Mouse (Mus musculus) MN1 (cell line): ENCODE data around the gene Ttc28.
A peak's percentile ranks its signal among the peaks of the same experiment; 100 is the strongest.

Source experiments
- DNase-seq: peaks from one replicate; pipeline ENCODE4 v3.0.0-alpha.2; 2016; ENCODE audit warnings: low spot score

Gene Ttc28

DNA sequence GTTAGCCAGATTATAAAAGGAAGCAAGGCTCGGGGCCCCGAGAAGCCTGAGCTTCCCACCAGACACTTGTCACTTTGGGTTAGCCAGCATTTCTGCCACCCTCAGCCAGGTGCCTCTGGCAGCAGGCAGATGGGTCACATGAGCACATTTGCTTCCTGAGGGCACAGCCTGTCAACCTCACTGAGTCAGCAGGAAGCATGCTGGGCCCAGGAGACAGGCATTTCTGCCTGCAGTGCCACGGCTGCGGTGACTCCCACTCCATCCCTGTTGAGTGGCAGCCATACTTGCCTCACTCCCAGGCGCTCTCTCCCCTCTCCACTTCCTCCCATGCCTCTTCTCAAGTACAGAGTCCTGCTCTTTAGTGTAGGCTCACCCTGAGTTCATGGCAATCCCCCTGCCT is 395.3 kb downstream of the Ttc28 start:
- no peak for DNase-seq

DNA sequence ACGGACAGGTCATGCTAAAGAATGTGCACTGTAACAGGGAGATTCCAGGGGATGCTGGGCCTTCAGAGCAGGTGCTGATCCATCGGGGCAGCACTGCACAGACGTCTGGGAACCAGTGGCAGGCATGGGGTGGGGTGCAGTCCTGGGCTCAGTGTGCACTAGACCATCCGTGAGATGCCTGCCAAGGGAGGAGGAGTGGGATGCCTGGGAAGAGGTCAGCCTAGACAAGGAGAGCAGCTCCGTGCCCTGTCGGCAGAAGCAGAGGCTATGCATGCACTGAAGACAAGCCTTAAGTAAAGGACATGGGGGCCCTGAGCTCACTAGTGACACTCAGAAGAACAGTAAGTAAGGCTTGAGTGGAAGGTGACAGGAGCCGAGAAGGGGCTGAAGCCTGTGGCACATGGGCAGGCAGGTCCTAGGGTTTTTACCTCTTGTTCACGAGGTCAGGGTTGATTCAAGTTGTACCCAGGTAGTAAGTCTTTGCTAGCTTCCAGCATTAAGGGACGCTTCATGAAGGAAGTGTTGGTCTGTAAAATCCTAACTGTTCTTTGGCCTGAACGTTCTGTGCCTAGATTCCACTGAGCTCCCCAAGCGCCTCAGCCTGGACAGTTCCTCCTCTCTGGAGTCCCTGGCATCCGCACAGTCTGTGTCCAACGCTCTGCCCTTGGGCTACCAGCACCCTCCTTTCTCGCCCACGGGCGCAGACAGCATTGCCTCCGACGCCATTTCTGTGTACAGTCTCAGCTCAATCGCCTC is 405.0 kb downstream of the Ttc28 start:
- no peak for DNase-seq

DNA sequence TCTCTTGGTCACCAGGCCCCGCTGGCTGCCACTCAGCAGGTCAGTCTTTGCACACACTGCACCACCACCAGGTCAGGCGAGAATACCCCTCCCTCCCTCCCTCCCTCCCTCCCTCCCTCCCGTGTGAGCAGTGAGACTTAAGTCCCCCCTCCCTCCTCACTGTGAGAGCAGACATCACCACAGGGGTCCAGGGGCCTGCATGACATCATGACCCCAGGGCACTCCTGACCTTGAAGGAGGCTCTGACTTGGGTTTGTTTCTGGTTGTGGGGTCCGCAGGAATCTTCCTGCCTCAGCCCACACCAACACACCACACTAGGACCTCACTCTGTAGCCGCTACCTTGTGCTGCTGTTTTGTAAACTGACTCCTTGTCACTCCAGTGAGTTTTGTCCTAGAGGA is 408.0 kb downstream of the Ttc28 start:
- no peak for DNase-seq

DNA sequence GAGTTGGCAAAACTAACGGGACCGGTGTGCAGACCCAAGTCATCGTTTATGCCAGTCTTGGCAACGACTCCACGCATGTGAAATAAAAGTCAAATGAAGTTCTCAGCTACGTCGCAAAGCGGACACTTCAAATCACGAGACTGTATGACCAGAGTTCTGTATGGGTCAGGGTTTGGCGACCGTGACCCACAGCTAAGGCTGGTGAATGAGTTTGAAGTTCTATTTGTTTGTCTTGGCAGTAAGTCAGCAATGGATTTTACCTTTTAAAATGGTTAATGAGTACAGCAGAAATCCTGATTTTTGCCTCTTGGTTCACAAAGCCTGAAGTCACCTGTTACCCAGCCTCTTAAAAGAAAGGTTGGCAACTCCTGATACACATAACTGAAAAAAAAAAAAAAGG is 408.9 kb downstream of the Ttc28 start:
- DNase-seq, result no peak

DNA sequence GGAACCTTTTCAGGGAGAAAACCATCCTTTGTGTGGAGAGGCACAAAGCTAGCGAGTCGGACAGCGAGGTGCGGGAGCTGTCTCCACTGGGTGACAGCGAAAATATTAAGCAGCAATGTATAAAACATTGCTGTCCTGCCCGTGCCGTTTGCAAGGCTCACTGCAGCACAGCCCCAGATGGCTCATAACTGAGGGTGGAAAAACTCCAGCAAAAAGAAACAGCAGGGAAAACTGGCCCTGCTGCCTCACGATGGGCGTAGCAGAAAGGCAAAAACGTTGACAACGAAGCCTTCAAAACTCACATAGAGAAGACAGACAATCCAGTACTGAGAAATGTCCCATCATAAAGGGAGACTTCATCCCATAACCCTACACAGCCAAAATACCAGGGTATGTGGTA is 410.5 kb downstream of the Ttc28 start:
- DNase-seq, result no peak

DNA sequence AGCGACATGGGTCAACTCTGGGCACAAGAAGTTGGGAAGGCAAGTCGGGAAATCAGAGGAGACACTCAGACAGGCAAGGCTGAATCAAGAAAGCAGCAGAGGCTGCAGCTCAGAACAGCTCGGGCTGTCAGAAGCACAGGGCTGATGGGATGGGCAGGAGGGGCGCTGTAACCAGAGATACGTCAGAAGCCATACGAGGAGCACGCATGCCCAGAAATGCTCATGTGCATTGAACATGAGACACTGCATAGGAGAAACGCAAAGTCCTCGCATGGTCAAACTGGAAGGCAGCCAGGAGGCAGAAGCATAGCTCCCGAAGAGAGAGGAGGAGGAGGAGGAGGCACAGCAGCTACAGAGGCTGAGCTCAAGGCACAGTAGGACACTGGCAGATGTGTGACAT is 412.0 kb downstream of the Ttc28 start:
- DNase-seq, result peak; percentile 60

DNA sequence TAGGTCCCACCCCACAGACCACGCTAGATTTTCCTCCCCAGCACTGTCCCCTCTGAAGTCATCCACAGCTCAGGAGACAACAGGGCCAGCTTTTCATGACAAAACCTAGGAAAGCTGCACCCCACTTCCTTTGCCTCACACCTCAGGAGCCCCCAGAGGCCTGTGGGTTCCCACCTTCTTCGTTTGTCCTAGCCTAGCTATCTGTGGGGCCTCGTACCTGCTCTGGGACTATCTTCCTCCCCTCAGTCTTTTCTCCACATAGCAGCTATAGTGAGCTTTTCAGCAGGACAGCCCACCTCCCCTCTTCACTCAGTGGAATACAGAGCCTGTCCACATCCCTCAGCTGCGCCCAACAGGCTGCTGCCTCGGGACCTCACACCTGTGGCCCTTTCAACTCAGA is 418.2 kb downstream of the Ttc28 start:
- no peak for DNase-seq

DNA sequence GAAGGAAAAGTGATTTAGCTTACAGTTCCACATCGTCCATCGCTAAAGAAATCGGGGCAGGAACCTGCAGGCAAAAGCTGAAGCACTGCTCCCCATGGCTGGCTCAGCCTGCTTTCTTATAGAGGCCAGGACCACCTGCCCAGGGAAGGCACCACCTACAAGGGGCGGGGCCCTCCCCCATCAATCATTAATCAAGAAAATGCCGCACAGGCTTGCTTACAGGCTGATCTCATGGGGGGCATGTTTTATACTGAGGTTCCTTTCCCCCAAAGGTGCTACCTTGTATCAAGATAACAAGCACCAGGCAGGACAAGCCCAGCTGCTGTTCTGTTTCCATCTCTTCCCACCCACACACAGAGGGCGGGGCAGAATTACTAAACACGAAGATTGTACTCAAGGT is 419.1 kb downstream of the Ttc28 start:
- no peak for DNase-seq

DNA sequence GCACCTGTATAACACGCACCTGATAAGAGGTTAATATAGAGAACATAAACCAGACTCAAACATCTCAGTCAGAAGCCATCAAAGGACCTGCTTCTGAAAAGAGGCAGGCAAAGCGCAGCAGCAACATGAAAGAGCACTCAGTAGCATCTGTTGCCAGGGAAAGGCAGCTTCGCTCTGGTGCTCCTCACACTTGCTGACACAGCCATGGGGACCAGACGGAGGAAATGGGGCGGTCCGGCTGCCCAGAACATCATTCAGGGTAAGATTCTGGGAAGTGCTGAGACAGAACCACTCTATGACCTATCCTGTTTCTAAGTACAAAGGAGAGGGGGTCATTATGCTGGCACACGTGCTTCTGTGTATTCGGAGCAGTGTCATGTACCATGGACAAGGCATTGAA is 421.2 kb downstream of the Ttc28 start:
- DNase-seq, result no peak

DNA sequence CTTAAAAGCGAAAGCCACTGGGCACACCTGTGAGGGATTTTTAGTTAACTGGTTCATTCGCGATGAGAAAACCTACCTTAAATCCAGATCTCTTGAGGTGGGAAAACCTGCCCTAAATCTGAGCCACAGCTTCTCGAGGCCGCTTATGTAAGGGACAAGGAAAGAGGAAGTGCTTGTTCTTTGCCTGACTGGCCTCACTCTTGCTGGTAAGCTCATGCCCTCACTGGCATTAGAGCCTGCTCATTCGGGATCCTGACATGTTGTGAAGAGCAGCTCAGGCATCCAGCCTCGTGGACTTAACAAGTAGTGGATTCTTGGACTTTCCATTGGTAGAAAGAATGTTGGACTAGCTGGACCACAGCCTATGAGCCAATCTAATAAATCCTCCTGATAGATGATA is 422.1 kb downstream of the Ttc28 start:
- DNase-seq, result no peak

DNA sequence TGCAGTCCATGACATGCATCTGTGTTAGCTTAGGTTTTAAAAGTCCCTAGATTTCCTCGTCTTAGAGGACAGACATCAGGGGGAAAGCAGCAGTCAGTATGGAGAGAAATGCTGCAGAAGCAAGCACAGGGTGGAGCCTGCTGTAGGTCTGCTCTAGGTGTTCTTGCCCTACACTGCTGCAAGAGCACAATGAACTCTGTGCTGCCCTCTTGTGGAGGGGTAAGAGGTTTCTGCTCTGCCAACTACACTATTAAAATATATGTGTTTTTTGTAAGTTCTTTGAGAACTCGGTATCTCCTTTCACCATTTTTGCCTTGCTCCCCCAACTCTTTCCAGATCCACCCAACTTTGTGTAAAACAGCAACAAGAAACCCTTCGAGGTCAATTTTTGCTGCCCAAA is 425.1 kb downstream of the Ttc28 start:
- no peak for DNase-seq

DNA sequence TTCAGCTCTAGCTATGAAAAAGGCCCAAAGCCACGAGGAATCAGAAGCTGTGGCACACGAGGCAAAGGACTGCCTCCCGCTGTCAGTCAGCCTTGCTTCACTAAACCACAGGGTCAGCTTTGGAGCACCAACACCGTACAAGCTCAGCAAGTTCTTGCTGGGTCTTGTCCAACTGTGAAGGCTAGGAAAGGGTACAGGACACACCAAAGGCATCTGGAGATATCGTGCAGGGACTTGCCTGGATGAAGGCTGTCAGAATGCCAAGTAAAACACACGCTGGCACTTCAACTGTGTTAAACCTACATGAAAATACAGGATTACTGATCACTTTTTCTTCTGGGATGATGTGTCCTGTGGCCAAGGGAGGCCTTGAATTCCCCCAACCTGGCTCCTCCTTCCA is 430.6 kb downstream of the Ttc28 start:
- no peak for DNase-seq

DNA sequence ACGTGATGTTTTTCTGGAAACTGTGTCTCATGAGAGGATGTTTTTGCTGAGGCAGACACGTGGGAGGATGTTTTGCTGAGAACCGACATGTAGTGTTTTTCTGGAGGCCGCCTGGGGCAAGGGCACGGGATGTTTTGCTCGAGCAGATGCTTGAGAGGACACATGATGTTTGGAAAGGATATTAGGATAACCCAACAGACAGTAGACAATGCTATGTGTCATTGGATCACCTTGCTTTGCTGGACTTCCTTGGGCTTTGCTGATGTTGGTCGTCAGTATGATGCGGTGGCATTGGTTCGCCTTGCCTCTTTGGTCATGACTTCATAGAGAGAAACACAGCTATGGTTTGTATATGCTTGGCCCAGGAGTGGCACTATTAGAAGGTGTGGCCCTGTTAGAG is 434.2 kb downstream of the Ttc28 start:
- no peak for DNase-seq

DNA sequence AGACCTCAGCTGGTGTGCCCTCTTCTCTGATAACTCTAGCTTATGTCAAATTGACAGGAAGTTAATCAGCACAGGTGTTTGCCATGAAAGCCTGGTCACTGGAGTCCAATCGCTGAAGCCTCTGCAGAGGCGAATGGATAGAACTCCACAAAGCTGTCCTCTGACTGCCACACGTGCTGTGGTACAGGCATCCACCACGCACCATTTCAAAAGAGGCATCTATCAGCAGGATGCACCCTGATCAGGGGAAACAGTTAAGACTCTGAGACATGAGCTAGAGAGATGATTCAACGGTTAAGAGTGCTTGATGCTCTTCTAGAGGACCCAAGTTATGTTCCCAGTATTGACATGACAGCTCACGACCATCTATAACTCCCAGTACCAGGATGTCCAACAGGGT is 435.5 kb downstream of the Ttc28 start:
- no peak for DNase-seq

DNA sequence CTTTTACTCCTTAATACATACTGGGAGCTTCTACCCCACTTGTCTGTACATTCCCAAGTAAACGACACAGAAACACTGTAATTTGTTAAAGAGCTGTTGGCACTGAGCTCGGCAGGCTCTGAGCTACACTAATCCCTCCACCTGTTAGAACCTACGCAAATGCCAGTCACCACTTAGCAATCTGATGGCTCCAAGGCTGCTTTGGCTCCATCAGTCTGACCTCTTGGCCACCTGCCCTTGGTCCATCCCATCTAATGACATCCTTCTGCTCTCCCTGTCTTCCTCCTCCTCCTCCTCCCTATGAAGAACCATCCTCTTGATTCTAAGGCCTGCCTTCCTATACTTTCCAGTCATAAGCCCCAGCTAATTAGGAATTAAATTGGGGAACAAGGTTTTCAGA is 437.9 kb downstream of the Ttc28 start:
- no peak for DNase-seq

DNA sequence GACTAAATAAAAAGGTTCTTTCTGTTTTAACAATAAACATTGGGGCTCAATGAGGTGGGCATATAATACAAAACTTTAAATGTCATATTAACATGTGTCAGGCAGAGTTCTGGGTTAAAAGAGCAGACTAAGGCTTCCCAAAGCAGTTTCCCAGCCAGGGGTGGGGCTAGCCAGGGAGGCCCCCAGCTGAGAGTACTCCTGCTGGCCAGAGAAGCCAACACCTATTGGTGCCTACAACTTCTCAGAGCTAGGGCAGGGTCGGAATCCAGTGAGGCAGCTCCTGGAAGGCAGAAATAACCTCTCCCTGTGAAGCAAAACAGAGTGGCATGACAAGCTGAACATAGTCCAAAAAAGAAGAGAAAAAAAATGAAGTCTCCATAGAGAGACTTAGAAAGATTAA is 439.3 kb downstream of the Ttc28 start:
- DNase-seq, result no peak

DNA sequence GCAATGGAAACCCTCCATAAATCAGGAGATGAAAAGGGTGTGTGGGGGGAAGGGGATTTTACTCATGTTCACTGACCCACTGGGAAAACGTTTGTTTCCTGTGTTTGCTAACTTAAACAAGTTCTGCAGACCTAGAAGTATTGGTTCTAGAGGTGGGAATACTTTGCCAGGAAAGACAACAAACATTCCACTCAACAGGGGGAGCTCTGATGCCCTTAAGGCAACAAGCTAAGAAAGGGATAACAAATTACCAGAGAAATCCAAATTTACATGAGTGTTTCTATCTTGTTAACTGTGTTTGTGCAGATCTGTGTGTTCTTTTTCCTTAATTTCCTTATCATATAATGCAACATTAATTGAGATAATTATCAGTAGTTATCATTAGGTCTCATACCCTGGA is 446.2 kb downstream of the Ttc28 start:
- no peak for DNase-seq

DNA sequence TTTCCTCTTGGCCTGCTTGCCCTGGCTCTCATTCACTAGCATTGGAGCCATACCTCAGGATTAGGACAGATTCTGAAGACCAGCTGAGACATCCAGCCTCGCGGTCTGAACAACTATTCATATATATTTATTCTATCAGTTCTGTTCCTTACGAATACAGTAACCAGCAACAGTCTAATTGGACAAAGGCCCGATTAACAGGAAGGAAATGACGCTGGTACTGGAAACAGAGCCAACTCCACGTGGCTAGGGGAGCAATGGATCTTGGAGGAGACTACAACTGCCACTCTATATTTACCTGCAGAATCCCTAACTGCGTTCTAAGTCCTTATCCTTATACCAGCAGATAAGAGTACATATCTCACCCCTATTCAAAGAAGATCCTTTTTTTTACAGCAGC is 447.8 kb downstream of the Ttc28 start:
- no peak for DNase-seq

DNA sequence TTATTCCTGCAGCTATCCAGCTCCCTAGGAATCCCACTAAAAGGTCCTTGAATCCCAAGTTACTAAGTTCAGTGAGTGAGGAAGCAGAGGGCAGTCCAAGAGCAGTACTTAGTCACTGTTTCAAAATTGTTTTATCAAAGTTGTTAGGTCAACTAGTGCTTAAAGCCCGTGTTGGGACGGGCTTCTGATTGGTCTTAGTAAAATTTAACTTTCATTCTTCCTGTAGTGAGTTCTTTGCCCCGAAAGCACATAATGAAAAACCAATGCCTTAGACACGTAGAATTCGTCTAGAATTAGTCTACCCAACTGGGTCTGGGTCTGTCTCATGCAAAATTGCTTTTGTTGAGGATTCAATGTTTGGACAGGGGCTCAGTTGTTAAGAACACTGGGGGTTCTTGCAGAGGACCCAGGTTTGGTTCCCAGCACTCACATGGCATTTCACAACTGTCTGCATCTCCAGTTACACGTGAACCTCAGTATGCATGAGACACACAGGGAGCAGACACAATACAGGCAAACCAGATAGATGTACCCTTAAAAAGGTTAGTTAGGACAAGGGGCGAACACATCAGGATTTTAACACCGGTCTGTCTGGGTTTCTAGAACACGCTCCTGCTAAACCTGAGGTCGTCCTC is 450.3 kb downstream of the Ttc28 start:
- DNase-seq, result no peak

DNA sequence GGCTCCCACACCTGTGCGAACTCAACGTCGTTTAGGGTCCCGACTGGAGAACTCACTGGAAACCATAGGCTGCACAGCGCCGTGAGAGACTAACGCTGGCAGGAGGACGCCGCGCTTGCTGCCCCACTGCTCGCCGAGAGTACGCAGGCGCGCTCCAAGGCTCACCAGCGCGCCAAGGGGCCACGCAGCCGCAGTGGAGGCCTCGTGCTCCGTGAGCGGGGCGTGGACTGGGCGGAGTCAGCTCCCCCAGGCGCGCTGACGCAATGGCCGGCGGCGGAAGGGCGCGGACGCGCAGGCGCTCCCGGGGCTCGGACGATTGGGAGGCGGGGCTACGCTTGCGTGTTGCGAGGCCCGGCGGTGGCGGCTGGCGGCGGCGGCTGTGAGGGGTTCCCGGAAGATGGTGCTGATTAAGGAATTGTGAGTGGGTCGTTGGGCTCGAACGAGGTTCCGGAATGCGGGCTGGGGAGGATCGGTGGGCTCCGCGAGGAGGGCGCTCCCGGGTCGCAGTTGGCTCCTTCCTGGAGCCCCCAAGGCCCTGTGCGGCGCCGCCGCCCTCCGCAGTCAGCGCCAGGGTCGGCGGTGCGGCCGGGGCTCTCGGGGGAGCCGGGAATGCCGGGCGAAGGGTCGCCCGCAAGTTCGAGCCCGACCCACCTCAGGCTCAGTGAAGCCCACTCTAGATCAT is 451.0 kb downstream of the Ttc28 start, which contains the start of gene Pitpnb:
Pitpnb (plus strand) TSS at position 347 of the 682 bp plus-strand sequence.
- DNase-seq, result peak; percentile 99

DNA sequence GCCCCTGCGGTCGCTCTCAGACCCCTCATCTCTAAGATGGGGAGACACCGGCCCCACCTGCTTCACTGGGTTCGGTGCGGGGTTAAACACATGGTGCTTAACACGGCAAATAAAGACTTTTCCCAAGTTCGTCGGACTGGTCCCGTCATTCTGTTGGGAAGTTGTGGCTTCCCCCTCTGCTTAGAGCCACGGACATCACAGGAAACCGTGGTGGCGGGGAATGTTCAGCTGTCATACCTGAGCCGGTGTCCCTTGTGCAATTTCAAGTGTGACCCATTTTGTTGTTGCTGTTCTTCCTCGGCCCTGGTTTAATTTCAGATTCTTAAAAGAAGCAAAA is 451.5 kb downstream of the Ttc28 start:
- DNase-seq, result no peak

DNA sequence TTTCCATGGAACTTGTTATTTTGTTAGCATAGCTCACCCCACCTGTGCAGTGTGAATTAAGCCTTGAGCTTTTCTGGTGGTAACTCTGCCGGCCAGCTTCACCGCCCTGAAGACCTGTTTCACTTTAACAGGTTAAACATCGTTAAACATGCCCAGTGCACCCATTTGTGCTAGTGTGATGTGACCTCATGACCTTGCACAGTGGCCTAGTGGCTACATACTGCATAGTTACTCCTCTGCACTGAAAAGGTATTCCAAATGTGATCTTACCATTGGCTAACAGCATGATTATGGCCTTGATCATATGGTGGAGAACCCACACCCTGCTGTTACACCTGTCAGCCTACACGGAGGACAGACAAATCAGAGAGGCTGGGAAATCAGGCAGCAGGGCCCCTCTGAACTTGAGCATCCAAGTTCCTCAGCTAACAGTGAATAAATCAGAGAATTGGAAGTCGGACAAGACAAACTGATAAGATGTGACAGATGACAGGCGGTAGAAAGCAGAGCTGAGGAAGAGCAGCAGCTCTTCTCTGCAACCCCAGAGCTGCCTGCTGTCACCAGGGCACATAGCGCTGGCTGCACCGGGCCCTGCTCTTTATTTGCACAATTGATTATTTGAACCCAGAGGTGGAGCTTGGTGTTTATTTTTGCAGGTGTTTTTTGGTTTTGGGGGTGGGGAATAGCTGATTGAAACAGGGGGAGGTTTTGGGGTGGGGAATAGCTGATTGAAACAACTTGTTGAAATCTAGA is 456.5 kb downstream of the Ttc28 start:
- no peak for DNase-seq
